In the genomic region with DNA sequence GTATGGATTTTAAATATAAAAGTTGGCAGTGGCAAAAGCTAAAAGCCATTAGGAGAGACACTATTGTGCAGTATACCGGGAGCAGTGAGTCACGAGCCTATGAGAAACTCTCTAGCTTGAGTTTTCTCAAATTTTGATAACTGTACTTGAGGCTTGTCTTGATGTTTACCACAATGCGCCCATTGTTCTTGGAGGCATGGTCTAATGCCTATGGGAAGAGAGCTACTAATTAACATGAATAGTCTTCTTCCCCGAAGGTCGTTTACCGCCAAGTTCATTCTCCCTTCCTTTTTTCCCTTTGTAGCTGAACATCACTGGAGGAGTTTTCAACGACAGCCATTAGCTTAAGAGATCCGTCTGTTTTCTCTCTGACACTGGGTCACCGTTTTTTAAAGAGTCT, we compare ENCODE assay signal across 29 mouse cellular contexts.
DNase-seq lines count a peak whose midpoint lies in the region; ATAC-seq and TF ChIP-seq lines count a peak whose summit lies in the region.
"Had no signal": no experiment of that assay in that cellular context is flagged by ENCODE, and none has a peak within 500 bp of the region (broad histone marks: within the 10 kb centered on the region; RNA-seq: fewer than 3 reads in every experiment).

No protein-coding gene starts in this region.

- H3K9ac ChIP-seq in neural tube, embryonic 15.5 days (replicated peaks) = no peak overlapping the region
- H3K9ac ChIP-seq: embryonic facial prominence, embryonic 13.5 days; forebrain, embryonic 12.5 days; forebrain, embryonic 15.5 days; heart, embryonic 12.5 days; heart, embryonic 15.5 days; hindbrain, embryonic 13.5 days; intestine, embryonic 15.5 days had no signal

- TF ChIP-seq POLR2A in thymus, adult 2 months (IDR thresholded peaks at IDR 0.05; ENCODE audit: control insufficient read depth, extremely low read depth, insufficient read depth, low read length, poor library complexity) = no peak

- intact Hi-C loops in left cerebral cortex, postnatal 14 days (cut with DNase I) = no loop called here

- TF ChIP-seq CTCF in thymus, adult 2 months (IDR thresholded peaks at IDR 0.05; ENCODE audit: borderline replicate concordance, control insufficient read depth, extremely low read depth, insufficient read depth, low read length, poor library complexity) = no peak

- H3K27ac ChIP-seq in neural tube, embryonic 15.5 days (replicated peaks) = no peak overlapping the region
- no peak overlapping the region for H3K27ac ChIP-seq in thymus, adult 2 months (ENCODE audit: control insufficient read depth, insufficient read depth, low read length)
- H3K27ac ChIP-seq: embryonic facial prominence, embryonic 10.5 days; embryonic facial prominence, embryonic 13.5 days; forebrain, embryonic 12.5 days; forebrain, embryonic 15.5 days; heart, embryonic 15.5 days; hindbrain, embryonic 10.5 days; hindbrain, embryonic 13.5 days; intestine, embryonic 15.5 days had no signal

- no peaks in the 10 kb centered on the region for H3K36me3 ChIP-seq in neural tube, embryonic 15.5 days
- H3K36me3 ChIP-seq in thymus, adult 2 months (ENCODE audit: control insufficient read depth, insufficient read depth, low read length) = no peaks in the 10 kb centered on the region
- H3K36me3 ChIP-seq: embryonic facial prominence, embryonic 10.5 days; embryonic facial prominence, embryonic 13.5 days; forebrain, embryonic 12.5 days; forebrain, embryonic 15.5 days; heart, embryonic 12.5 days; heart, embryonic 15.5 days; hindbrain, embryonic 10.5 days; hindbrain, embryonic 13.5 days; intestine, embryonic 15.5 days had no signal

- H3K27me3 ChIP-seq in neural tube, embryonic 15.5 days (replicated peaks) = 0 out of 2 replicates have a peak, but pooled peaks cover 3% of the 10 kb centered on the region
- no peaks in the 10 kb centered on the region for H3K27me3 ChIP-seq in thymus, adult 2 months (ENCODE audit: control insufficient read depth, insufficient read depth, low read length)
- H3K27me3 ChIP-seq: embryonic facial prominence, embryonic 13.5 days; forebrain, embryonic 15.5 days; heart, embryonic 15.5 days; intestine, embryonic 15.5 days had no signal

- no peak overlapping the region for H3K4me2 ChIP-seq in neural tube, embryonic 15.5 days
- H3K4me2 ChIP-seq: embryonic facial prominence, embryonic 13.5 days; forebrain, embryonic 12.5 days; forebrain, embryonic 15.5 days; heart, embryonic 12.5 days; heart, embryonic 15.5 days; hindbrain, embryonic 13.5 days; intestine, embryonic 15.5 days had no signal

- no peaks in the 10 kb centered on the region for H3K9me3 ChIP-seq in neural tube, embryonic 15.5 days (replicated peaks)
- H3K9me3 ChIP-seq: embryonic facial prominence, embryonic 10.5 days; embryonic facial prominence, embryonic 13.5 days; forebrain, embryonic 12.5 days; forebrain, embryonic 15.5 days; heart, embryonic 12.5 days; heart, embryonic 15.5 days; hindbrain, embryonic 10.5 days; hindbrain, embryonic 13.5 days; intestine, embryonic 15.5 days had no signal

- 51% methylated on average over 9 of the region's 9 CpGs for WGBS in neural tube, embryonic 15.5 days
- WGBS in thymus, adult 2 months = 92% methylated on average over 9 of the region's 9 CpGs

- H3K4me1 ChIP-seq in neural tube, embryonic 15.5 days = no peaks in the 10 kb centered on the region
- no peaks in the 10 kb centered on the region for H3K4me1 ChIP-seq in thymus, adult 2 months (replicated peaks; ENCODE audit: control insufficient read depth, insufficient read depth, low read length)
- H3K4me1 ChIP-seq: embryonic facial prominence, embryonic 10.5 days; embryonic facial prominence, embryonic 13.5 days; forebrain, embryonic 12.5 days; forebrain, embryonic 15.5 days; heart, embryonic 12.5 days; heart, embryonic 15.5 days; hindbrain, embryonic 10.5 days; hindbrain, embryonic 13.5 days; intestine, embryonic 15.5 days had no signal

- H3K4me3 ChIP-seq in neural tube, embryonic 15.5 days (replicated peaks) = no peak overlapping the region
- H3K4me3 ChIP-seq in thymus, adult 2 months (ENCODE audit: control insufficient read depth, insufficient read depth, low read length) = no peak overlapping the region
- H3K4me3 ChIP-seq: embryonic facial prominence, embryonic 10.5 days; embryonic facial prominence, embryonic 13.5 days; erythroblast, embryonic 14.5 days; forebrain, embryonic 12.5 days; forebrain, embryonic 15.5 days; heart, embryonic 12.5 days; heart, embryonic 15.5 days; hindbrain, embryonic 10.5 days; hindbrain, embryonic 13.5 days; intestine, embryonic 15.5 days had no signal

- peak; percentile 9 for DNase-seq in neural tube, embryonic 10.5 days (ENCODE audit: extremely low spot score, low spot score)
- peak; percentile 7 for DNase-seq in R1 (ENCODE audit: low read depth, low spot score)
- DNase-seq in retina, embryonic 14.5 days (ENCODE audit: low spot score) = peak; percentile 30
- DNase-seq in left cerebral cortex, adult 9 months (ENCODE audit: low spot score in 2 of 2) = no peak
- DNase-seq in left cerebral cortex, postnatal 14 days (ENCODE audit: low spot score in 2 of 2) = no peak
- no peak for DNase-seq in thymus, adult 2 months
- DNase-seq: adrenal gland, postnatal 10 days; adrenal gland, postnatal 36 days; B cell, adult 2 months; cerebellum, adult 11 months; cerebellum, adult 2 months; cerebellum, postnatal 10 days; cerebellum, postnatal 36 days; embryo, embryonic 11 days; gastrocnemius, postnatal 25 days; heart, postnatal 10 days; heart, postnatal 36 days had no signal

- ATAC-seq in neural tube, embryonic 15.5 days (ENCODE audit: low FRiP score) = no peak
- ATAC-seq: forebrain, embryonic 15.5 days; hindbrain, embryonic 16.5 days; intestine, embryonic 15.5 days had no signal

Comparison
In these comparisons a context has a peak if more than half of its experiments do, and no peak if none do; other contexts are left out.
1. DNase-seq: peak in neural tube, embryonic 10.5 days (single experiment), R1 (single experiment) and retina, embryonic 14.5 days (single experiment); none in left cerebral cortex, adult 9 months (0 of 2), left cerebral cortex, postnatal 14 days (0 of 2) and thymus, adult 2 months (single experiment).